23 mouse cellular contexts compared by ENCODE assay signal in the genomic region with DNA sequence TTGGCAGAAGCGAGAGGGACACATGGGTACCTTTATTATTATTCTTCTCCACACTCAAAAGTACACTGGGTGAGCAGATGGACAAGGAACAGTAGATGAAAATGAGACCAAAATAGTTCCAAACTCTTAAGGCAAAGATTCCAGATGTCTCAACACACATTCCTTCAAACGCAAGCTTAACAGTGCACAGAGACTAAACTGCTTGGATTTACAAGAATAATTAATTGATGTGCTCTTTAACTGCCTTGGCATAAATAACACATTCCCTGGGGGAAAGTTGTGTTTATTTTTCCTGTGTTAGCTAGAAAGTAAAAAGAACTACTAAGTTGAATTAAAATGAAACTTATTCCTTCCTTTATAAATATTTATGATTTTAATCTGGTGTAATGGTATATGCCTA. TPM values are rescaled to one million over a fixed set of nuclear protein-coding genes. Genes with fewer than 3 reads are reported as not detected.
DNase-seq lines count a peak whose midpoint lies in the region; ATAC-seq and TF ChIP-seq lines count a peak whose summit lies in the region.
"Had no signal": no experiment of that assay in that cellular context is flagged by ENCODE, and none has a peak within 500 bp of the region (broad histone marks: within the 10 kb centered on the region; RNA-seq: fewer than 3 reads in every experiment).

No protein-coding gene starts in this region.

- in situ Hi-C loops in Patski (cut with MboI; ENCODE audit: low pct_unique_long_range_greater_than_20kb), result no loop called here

- no peaks in the 10 kb centered on the region for H3K27me3 ChIP-seq in kidney, postnatal 0 days (ENCODE audit: insufficient read depth, low read length)
- no peaks in the 10 kb centered on the region for H3K27me3 ChIP-seq in lung, postnatal 0 days (replicated peaks; ENCODE audit: insufficient read depth, low read length)
- H3K27me3 ChIP-seq in Patski, result no peaks in the 10 kb centered on the region
- H3K27me3 ChIP-seq: CH12.LX; embryonic facial prominence, embryonic 15.5 days; forebrain, embryonic 12.5 days; heart, embryonic 15.5 days; intestine, embryonic 15.5 days; limb, embryonic 12.5 days; liver, embryonic 15.5 days; lung, embryonic 15.5 days; neural tube, embryonic 12.5 days had no signal

- H3K4me3 ChIP-seq in kidney, postnatal 0 days (replicated peaks; ENCODE audit: low read depth, low read length), result no peak overlapping the region
- no peak overlapping the region for H3K4me3 ChIP-seq in lung, postnatal 0 days (ENCODE audit: low read depth, low read length)
- H3K4me3 ChIP-seq: embryonic facial prominence, embryonic 10.5 days; embryonic facial prominence, embryonic 15.5 days; forebrain, embryonic 12.5 days; heart, embryonic 10.5 days; heart, embryonic 15.5 days; intestine, embryonic 15.5 days; limb, embryonic 12.5 days; liver, embryonic 15.5 days; lung, embryonic 15.5 days; midbrain, embryonic 10.5 days; myocyte; neural tube, embryonic 12.5 days had no signal

- POLR2A ChIA-PET in Patski (lab: Charles Lee), result interaction anchor here (0.7 kb wide), 1 partner anchor 44 kb away, joined by 3 read pairs; the partner anchor contains the start of gene Zfand5

- H3K36me3 ChIP-seq in kidney, postnatal 0 days (ENCODE audit: insufficient read depth, low read length), result no peaks in the 10 kb centered on the region
- no peaks in the 10 kb centered on the region for H3K36me3 ChIP-seq in lung, postnatal 0 days (ENCODE audit: insufficient read depth, low read length)
- H3K36me3 ChIP-seq: embryonic facial prominence, embryonic 10.5 days; embryonic facial prominence, embryonic 15.5 days; forebrain, embryonic 12.5 days; heart, embryonic 10.5 days; heart, embryonic 15.5 days; intestine, embryonic 15.5 days; limb, embryonic 12.5 days; liver, embryonic 15.5 days; lung, embryonic 15.5 days; midbrain, embryonic 10.5 days; neural tube, embryonic 12.5 days had no signal

- H3K9me3 ChIP-seq in kidney, postnatal 0 days (replicated peaks; ENCODE audit: low read length), result no peaks in the 10 kb centered on the region
- no peaks in the 10 kb centered on the region for H3K9me3 ChIP-seq in lung, postnatal 0 days (ENCODE audit: low read length)
- H3K9me3 ChIP-seq: embryonic facial prominence, embryonic 10.5 days; embryonic facial prominence, embryonic 15.5 days; forebrain, embryonic 12.5 days; heart, embryonic 10.5 days; heart, embryonic 15.5 days; intestine, embryonic 15.5 days; limb, embryonic 12.5 days; liver, embryonic 15.5 days; lung, embryonic 15.5 days; midbrain, embryonic 10.5 days; neural tube, embryonic 12.5 days had no signal

- TF ChIP-seq EP300 in lung, postnatal 0 days (IDR thresholded peaks at IDR 0.05), result no peak

- H3K4me2 ChIP-seq in kidney, postnatal 0 days (ENCODE audit: low read length), result no peak overlapping the region
- no peak overlapping the region for H3K4me2 ChIP-seq in lung, postnatal 0 days (replicated peaks; ENCODE audit: low read depth, low read length)
- H3K4me2 ChIP-seq: embryonic facial prominence, embryonic 15.5 days; forebrain, embryonic 12.5 days; heart, embryonic 15.5 days; intestine, embryonic 15.5 days; limb, embryonic 12.5 days; liver, embryonic 15.5 days; lung, embryonic 15.5 days; neural tube, embryonic 12.5 days had no signal

- no peak for ATAC-seq in kidney, postnatal 0 days (replicated peaks; ENCODE audit: low FRiP score, low read depth)
- ATAC-seq in lung, postnatal 0 days, result no peak
- ATAC-seq in Patski, result peak; percentile 71
- ATAC-seq: hindbrain, postnatal 0 days; intestine, embryonic 15.5 days had no signal

- CTCF ChIA-PET in Patski (lab: Charles Lee), result interaction anchor here (1.0 to 1.9 kb wide), 7 partner anchors 20 to 191 kb away, joined by 3 to 5 read pairs (median 4); no protein-coding TSS in a partner anchor

- no peak for TF ChIP-seq CTCF in kidney, postnatal 0 days (IDR thresholded peaks at IDR 0.05; ENCODE audit: low read depth)
- no peak for TF ChIP-seq CTCF in lung, postnatal 0 days (IDR thresholded peaks at IDR 0.05)
- no peak for TF ChIP-seq CTCF in Patski (IDR thresholded peaks at IDR 0.05)

- DNase-seq in kidney, postnatal 0 days (ENCODE audit: low spot score), result peak; percentile 82
- no peak for DNase-seq in kidney, postnatal 25 days
- peak; percentile 60 for DNase-seq in lung, postnatal 0 days (ENCODE audit: low spot score)
- DNase-seq in lung, postnatal 14 days, result no peak
- peak; percentile 35 for DNase-seq in Patski (ENCODE audit: low read depth, low spot score)
- peak; percentile 13 for DNase-seq in telencephalon, adult 2 months (ENCODE audit: low read depth, low spot score)
- DNase-seq in urinary bladder, postnatal 14 days (ENCODE audit: low spot score), result no peak
- DNase-seq: cerebellum, adult 11-12 months; right cerebral cortex, postnatal 4 days had no signal

- H3K27ac ChIP-seq in kidney, postnatal 0 days, result no peak overlapping the region
- H3K27ac ChIP-seq in lung, postnatal 0 days (ENCODE audit: low read length), result no peak overlapping the region
- H3K27ac ChIP-seq: embryonic facial prominence, embryonic 10.5 days; embryonic facial prominence, embryonic 15.5 days; forebrain, embryonic 12.5 days; heart, embryonic 10.5 days; heart, embryonic 15.5 days; hindbrain, postnatal 0 days; intestine, embryonic 15.5 days; limb, embryonic 12.5 days; liver, embryonic 15.5 days; lung, embryonic 15.5 days; midbrain, embryonic 10.5 days; neural tube, embryonic 12.5 days had no signal

- no peaks in the 10 kb centered on the region for H3K4me1 ChIP-seq in kidney, postnatal 0 days (replicated peaks; ENCODE audit: insufficient read depth, low read length)
- H3K4me1 ChIP-seq in lung, postnatal 0 days (ENCODE audit: insufficient read depth, low read depth, low read length), result no peaks in the 10 kb centered on the region
- H3K4me1 ChIP-seq: embryonic facial prominence, embryonic 10.5 days; embryonic facial prominence, embryonic 15.5 days; forebrain, embryonic 12.5 days; heart, embryonic 10.5 days; heart, embryonic 15.5 days; intestine, embryonic 15.5 days; limb, embryonic 12.5 days; liver, embryonic 15.5 days; lung, embryonic 15.5 days; midbrain, embryonic 10.5 days; neural tube, embryonic 12.5 days had no signal

- 29% methylated on average over 2 of the region's 2 CpGs for WGBS in kidney, postnatal 0 days
- 37% methylated on average over 2 of the region's 2 CpGs for WGBS in lung, postnatal 0 days

- no peak overlapping the region for H3K9ac ChIP-seq in kidney, postnatal 0 days (ENCODE audit: low read depth, low read length)
- H3K9ac ChIP-seq in lung, postnatal 0 days (replicated peaks; ENCODE audit: low read depth), result no peak overlapping the region
- H3K9ac ChIP-seq: embryonic facial prominence, embryonic 15.5 days; forebrain, embryonic 12.5 days; heart, embryonic 15.5 days; intestine, embryonic 15.5 days; limb, embryonic 12.5 days; liver, embryonic 15.5 days; lung, embryonic 15.5 days; neural tube, embryonic 12.5 days had no signal

RNA-seq across cellular contexts. Expression of gene Zfand5, which starts 44.3 kb away (rescaled TPM):
- polyA plus RNA-seq in kidney, postnatal 0 days (2015; fragmentation: Nextera tagmentation; extraction: Ambion mirVana), result 117 and 120 TPM in 2 replicates
- 108 and 109 TPM in 2 replicates for polyA plus RNA-seq in lung, postnatal 0 days (2015; fragmentation: Nextera tagmentation; extraction: Ambion mirVana)
- polyA plus RNA-seq in Patski (2021), result 150 TPM

Comparison
In these comparisons a context has a peak if more than half of its experiments do, and no peak if none do; other contexts are left out.
1. DNase-seq: peak in kidney, postnatal 0 days (single experiment), lung, postnatal 0 days (single experiment), Patski (single experiment) and telencephalon, adult 2 months (single experiment); none in kidney, postnatal 25 days (0 of 2), lung, postnatal 14 days (single experiment) and urinary bladder, postnatal 14 days (single experiment).